Mouse (Mus musculus) lung, embryonic 14.5 days (tissue): ENCODE results near the gene Gna13. TPM values are rescaled to one million over a fixed set of nuclear protein-coding genes. Genes with fewer than 3 reads are reported as not detected.

Experiments used
- ATAC-seq: fragments of 200-750 bp; cut with Nextera tagmentation; 2 replicates; pipeline ENCODE4 v1.8.0; 2017; ENCODE audit warnings: mild to moderate bottlenecking, moderate TSS enrichment, moderate library complexity; ENCODE audit not compliant: insufficient read depth
- DNase-seq: peaks from one replicate; pipeline ENCODE4 v3.0.0-alpha.2; 2015
- H3K27ac ChIP-seq: fragments of 300-500 bp; sonication (generic); 2 replicates; pipeline ENCODE4 v1.5.1; 2014; ENCODE audit warnings: low read depth, mild to moderate bottlenecking, moderate library complexity
- H3K27me3 ChIP-seq: fragments of 300-500 bp; sonication (generic); 2 replicates; pipeline ENCODE4 v1.6.1; 2014; ENCODE audit warnings: low read length, control low read depth; ENCODE audit not compliant: insufficient read depth
- H3K36me3 ChIP-seq: fragments of 300-500 bp; sonication (generic); 2 replicates; pipeline ENCODE4 v1.6.1; 2014; ENCODE audit warnings: control low read depth; ENCODE audit not compliant: insufficient read depth
- H3K4me1 ChIP-seq: fragments of 300-500 bp; sonication (generic); 2 replicates; pipeline ENCODE4 v1.6.1; 2014; ENCODE audit warnings: antibody characterized with exemption, control low read depth; ENCODE audit not compliant: insufficient read depth
- H3K4me2 ChIP-seq: fragments of 300-500 bp; sonication (generic); 2 replicates; pipeline ENCODE4 v1.6.1; 2014; ENCODE audit warnings: mild to moderate bottlenecking
- H3K4me3 ChIP-seq: fragments of 300-500 bp; sonication (generic); 2 replicates; pipeline ENCODE4 v1.5.1; 2014; ENCODE audit warnings: low read depth, low read length
- H3K9ac ChIP-seq: fragments of 300-500 bp; sonication (generic); 2 replicates; pipeline ENCODE4 v1.6.1; 2014
- H3K9me3 ChIP-seq: fragments of 300-500 bp; sonication (generic); 2 replicates; pipeline ENCODE4 v1.6.1; 2016; ENCODE audit warnings: low read depth, low read length, control low read depth
- CTCF ChIP-seq: IDR thresholded peaks from 2 replicates; pipeline ENCODE4 v1.5.1; 2016; ENCODE audit warnings: antibody characterized with exemption, low read depth
- WGBS: fragments of 180-500 bp; shearing (Covaris S2); extraction: QIAGEN DNeasy Blood & Tissue Kit; methylation state at CpG from one replicate; pipeline ENCODE4 v1.1.7; 2014; 5-methylcytosine and 5-hydroxymethylcytosine counted together
- polyA plus RNA-seq: library from polyadenylated mRNA; unstranded; fragments of >200 nt; fragmentation: Nextera tagmentation; extraction: Ambion mirVana; gene quantifications from 2 replicates; pipeline ENCODE4 v1.2.1, GENCODE M21; 2014

The Gna13 gene
- polyA plus RNA-seq, 1 experiment from 2014 or later: 33.8 TPM

- H3K4me3 ChIP-seq: no peak within 1 kb of the TSS
- 76% methylated on average over 6 of the region's 6 CpGs for WGBS
- no peak within 1 kb of the TSS for H3K9ac ChIP-seq
- TF ChIP-seq CTCF: no peak
- H3K36me3 ChIP-seq: no peaks in the 10 kb centered on the region
- H3K4me1 ChIP-seq: peaks cover 3% of the 10 kb centered on the region
- H3K4me2 ChIP-seq: no peak within 1 kb of the TSS
- DNase-seq (no peak), ATAC-seq (no peak)
- H3K27ac ChIP-seq: no peak within 1 kb of the TSS
- no peaks in the 10 kb centered on the region for H3K9me3 ChIP-seq
- H3K27me3 ChIP-seq: no peaks in the 10 kb centered on the region
Measured at GRCm38 (mm10) chr11:109413617-109414016, 51.0 kb downstream of the Gna13 start, which contains the start of gene 9930022D16Rik. Gene 9930022D16Rik, plus strand, starts transcription at chr11:109413917.

- WGBS: 91% methylated on average over 5 of the region's 5 CpGs
- H3K27me3 ChIP-seq: no peaks in the 10 kb centered on the region
Measured at GRCm38 (mm10) chr11:109414802-109415201, 52.2 kb downstream of the Gna13 start.

GRCm38 (mm10) chr11:109416709-109417420 lies 54.2 kb downstream of the Gna13 start:
- H3K9ac ChIP-seq: no peak overlapping the region
- no peak overlapping the region for H3K27ac ChIP-seq
- 32% methylated on average over 8 of the region's 8 CpGs for WGBS
- peak; percentile 44 for DNase-seq
- H3K4me2 ChIP-seq: peak overlapping the region; percentile 11; the same call in 1 of the 2 replicates
- H3K9me3 ChIP-seq: no peaks in the 10 kb centered on the region
- H3K4me3 ChIP-seq: no peak overlapping the region
- ATAC-seq: peak; percentile 73
- H3K27me3 ChIP-seq: no peaks in the 10 kb centered on the region
- no peaks in the 10 kb centered on the region for H3K36me3 ChIP-seq
- H3K4me1 ChIP-seq: peaks cover 3% of the 10 kb centered on the region
- TF ChIP-seq CTCF: no peak

More at GRCm38 (mm10) chr11:109414802-109415201, 52.2 kb downstream of the Gna13 start:
- no peak for TF ChIP-seq CTCF
- H3K4me3 ChIP-seq: no peak overlapping the region
- H3K27ac ChIP-seq: no peak overlapping the region
- DNase-seq (no peak), ATAC-seq (no peak)
- no peaks in the 10 kb centered on the region for H3K36me3 ChIP-seq
- H3K4me1 ChIP-seq: peaks cover 3% of the 10 kb centered on the region
- no peak overlapping the region for H3K4me2 ChIP-seq
- no peak overlapping the region for H3K9ac ChIP-seq
- no peaks in the 10 kb centered on the region for H3K9me3 ChIP-seq

GRCm38 (mm10) chr11:109417472-109418040 lies 54.9 kb downstream of the Gna13 start:
- no peak overlapping the region for H3K27ac ChIP-seq
- 81% methylated on average over 9 of the region's 9 CpGs for WGBS
- ATAC-seq: 0 out of 2 replicates have a peak, but pooled peaks have one; percentile 15
- no peak overlapping the region for H3K9ac ChIP-seq
- H3K4me3 ChIP-seq: no peak overlapping the region
- H3K9me3 ChIP-seq: no peaks in the 10 kb centered on the region
- TF ChIP-seq CTCF: no peak
- no peak overlapping the region for H3K4me2 ChIP-seq
- no peaks in the 10 kb centered on the region for H3K36me3 ChIP-seq
- no peaks in the 10 kb centered on the region for H3K27me3 ChIP-seq
- H3K4me1 ChIP-seq: peaks cover 3% of the 10 kb centered on the region
- DNase-seq: no peak

- H3K27me3 ChIP-seq: no peaks in the 10 kb centered on the region
- H3K27ac ChIP-seq: no peak overlapping the region
- H3K4me3 ChIP-seq: no peak overlapping the region
- H3K9ac ChIP-seq: no peak overlapping the region
- H3K4me2 ChIP-seq: no peak overlapping the region
- H3K36me3 ChIP-seq: no peaks in the 10 kb centered on the region
- DNase-seq (no peak), ATAC-seq (no peak)
- peaks cover 3% of the 10 kb centered on the region for H3K4me1 ChIP-seq
- H3K9me3 ChIP-seq: no peaks in the 10 kb centered on the region
- WGBS: 43% methylated on average over 4 of the region's 4 CpGs
- TF ChIP-seq CTCF: no peak
Measured at GRCm38 (mm10) chr11:109419461-109419860, 56.8 kb downstream of the Gna13 start.

GRCm38 (mm10) chr11:109419961-109420566 lies 57.4 kb downstream of the Gna13 start:
- DNase-seq (no peak), ATAC-seq (no peak)
- Histone ChIP-seq H3K4me3 (no peak overlapping the region), H3K9me3 (no peaks in the 10 kb centered on the region), H3K9ac (no peak overlapping the region), H3K4me1 (peaks cover 3% of the 10 kb centered on the region), H3K36me3 (no peaks in the 10 kb centered on the region), H3K27me3 (no peaks in the 10 kb centered on the region), H3K27ac (no peak overlapping the region), H3K4me2 (no peak overlapping the region)
- no peak for TF ChIP-seq CTCF
- 38% methylated on average over 16 of the region's 16 CpGs for WGBS

GRCm38 (mm10) chr11:109420567-109420962 lies 57.9 kb downstream of the Gna13 start:
- H3K4me2 ChIP-seq: no peak overlapping the region
- DNase-seq (no peak), ATAC-seq (no peak)
- no peaks in the 10 kb centered on the region for H3K9me3 ChIP-seq
- TF ChIP-seq CTCF: no peak
- H3K4me1 ChIP-seq: peaks cover 3% of the 10 kb centered on the region
- no peak overlapping the region for H3K9ac ChIP-seq
- no peaks in the 10 kb centered on the region for H3K27me3 ChIP-seq
- 62% methylated on average over 14 of the region's 14 CpGs for WGBS
- no peak overlapping the region for H3K4me3 ChIP-seq
- H3K36me3 ChIP-seq: no peaks in the 10 kb centered on the region
- H3K27ac ChIP-seq: no peak overlapping the region
